Mouse (Mus musculus) heart, embryonic 13.5 days (tissue): ENCODE measurements around the gene Ankrd50. TPM values are rescaled to one million over a fixed set of nuclear protein-coding genes. Genes with fewer than 3 reads are reported as not detected.

Experiments used
- ATAC-seq: fragments of 200-750 bp; cut with Nextera tagmentation; 2 replicates; pipeline ENCODE4 v1.8.0; 2017; ENCODE audit warnings: moderate TSS enrichment; ENCODE audit not compliant: insufficient number of reproducible peaks, low FRiP score, low TSS enrichment; ENCODE audit errors: extremely low read depth
- H3K27ac ChIP-seq: fragments of 300-500 bp; sonication (generic); replicated peaks from 2 replicates; pipeline ENCODE4 v1.5.1; 2015; ENCODE audit warnings: moderate library complexity, mild to moderate bottlenecking, inconsistent platforms
- H3K27me3 ChIP-seq: fragments of 300-500 bp; sonication (generic); replicated peaks from 2 replicates; pipeline ENCODE4 v1.6.1; 2015; ENCODE audit warnings: mild to moderate bottlenecking, inconsistent platforms
- H3K36me3 ChIP-seq: fragments of 300-500 bp; sonication (generic); 2 replicates; pipeline ENCODE4 v1.6.1; 2015; ENCODE audit warnings: mild to moderate bottlenecking, inconsistent platforms
- H3K4me1 ChIP-seq: fragments of 300-500 bp; sonication (generic); 2 replicates; pipeline ENCODE4 v1.6.1; 2015; ENCODE audit warnings: inconsistent platforms
- H3K4me2 ChIP-seq: fragments of 300-500 bp; sonication (generic); 2 replicates; pipeline ENCODE4 v1.6.1; 2015; ENCODE audit warnings: inconsistent platforms, mild to moderate bottlenecking, moderate library complexity
- H3K4me3 ChIP-seq: fragments of 300-500 bp; sonication (generic); 2 replicates; pipeline ENCODE4 v1.5.1; 2015; ENCODE audit warnings: moderate library complexity, mild to moderate bottlenecking, inconsistent platforms
- H3K9ac ChIP-seq: fragments of 300-500 bp; sonication (generic); 2 replicates; pipeline ENCODE4 v1.6.1; 2015; ENCODE audit warnings: inconsistent platforms, mild to moderate bottlenecking, moderate library complexity
- H3K9me3 ChIP-seq: fragments of 300-500 bp; sonication (generic); 2 replicates; pipeline ENCODE4 v1.6.1; 2016; ENCODE audit warnings: inconsistent platforms
- WGBS: fragments of 180-500 bp; shearing (Covaris S2); methylation state at CpG from one replicate; pipeline ENCODE4 v1.1.7; 2015; ENCODE audit warnings: mixed read lengths; 5-methylcytosine and 5-hydroxymethylcytosine counted together
- polyA plus RNA-seq: library from polyadenylated mRNA; unstranded; fragments of >200 nt; fragmentation: Nextera tagmentation; extraction: Ambion mirVana; gene quantifications from 2 replicates; pipeline ENCODE4 v1.2.1, GENCODE M21; 2015

Gene Ankrd50
- polyA plus RNA-seq, 1 experiment from 2014 or later: 14.0 TPM

- Histone ChIP-seq H3K4me1 (peaks cover 10% of the 10 kb centered on the region), H3K36me3 (no peaks in the 10 kb centered on the region), H3K27ac (no peak overlapping the region), H3K9ac (no peak overlapping the region), H3K27me3 (no peaks in the 10 kb centered on the region), H3K4me3 (no peak overlapping the region), H3K9me3 (no peaks in the 10 kb centered on the region), H3K4me2 (no peak overlapping the region)
- ATAC-seq: no peak
- WGBS: 94% methylated on average over 2 of the region's 2 CpGs
These were observed 50.2 kb downstream of the Ankrd50 start for GRCm38 (mm10) chr3:38434486-38434885.

GRCm38 (mm10) chr3:38433495-38434464 lies 50.9 kb downstream of the Ankrd50 start:
- Histone ChIP-seq H3K36me3 (no peaks in the 10 kb centered on the region), H3K4me2 (no peak overlapping the region), H3K4me3 (no peak overlapping the region), H3K9me3 (no peaks in the 10 kb centered on the region), H3K27me3 (no peaks in the 10 kb centered on the region), H3K27ac (no peak overlapping the region), H3K9ac (no peak overlapping the region), H3K4me1 (peaks cover 10% of the 10 kb centered on the region)
- 18% methylated on average over 11 of the region's 11 CpGs for WGBS
- no peak for ATAC-seq

GRCm38 (mm10) chr3:38431461-38431860 lies 53.2 kb downstream of the Ankrd50 start:
- Histone ChIP-seq H3K4me3 (no peak overlapping the region), H3K4me2 (no peak overlapping the region), H3K36me3 (no peaks in the 10 kb centered on the region), H3K27me3 (no peaks in the 10 kb centered on the region), H3K9ac (no peak overlapping the region), H3K4me1 (peaks cover 15% of the 10 kb centered on the region), H3K9me3 (no peaks in the 10 kb centered on the region), H3K27ac (no peak overlapping the region)
- ATAC-seq: no peak
- 75% methylated on average over 5 of the region's 5 CpGs for WGBS

- no peak for ATAC-seq
- 67% methylated on average over 6 of the region's 6 CpGs for WGBS
- no peak overlapping the region for H3K4me3 ChIP-seq
These were observed 53.6 kb downstream of the Ankrd50 start for GRCm38 (mm10) chr3:38431042-38431441.

GRCm38 (mm10) chr3:38427200-38427599 lies 57.4 kb downstream of the Ankrd50 start:
- H3K9me3 ChIP-seq: no peaks in the 10 kb centered on the region

More at GRCm38 (mm10) chr3:38431042-38431441, 53.6 kb downstream of the Ankrd50 start:
- H3K9me3 ChIP-seq: no peaks in the 10 kb centered on the region
- H3K4me2 ChIP-seq: no peak overlapping the region
- H3K36me3 ChIP-seq: no peaks in the 10 kb centered on the region
- no peak overlapping the region for H3K27ac ChIP-seq
- peaks cover 15% of the 10 kb centered on the region for H3K4me1 ChIP-seq
- H3K27me3 ChIP-seq: no peaks in the 10 kb centered on the region
- H3K9ac ChIP-seq: no peak overlapping the region

GRCm38 (mm10) chr3:38423966-38424365 lies 60.7 kb downstream of the Ankrd50 start:
- ATAC-seq: no peak
- WGBS: 40% methylated on average over 4 of the region's 4 CpGs
- H3K9me3 ChIP-seq: 0 out of 2 replicates have a peak, but pooled peaks cover 3% of the 10 kb centered on the region
- no peak overlapping the region for H3K9ac ChIP-seq
- no peaks in the 10 kb centered on the region for H3K27me3 ChIP-seq
- peaks cover 11% of the 10 kb centered on the region for H3K4me1 ChIP-seq
- no peak overlapping the region for H3K4me3 ChIP-seq
- H3K4me2 ChIP-seq: no peak overlapping the region
- no peaks in the 10 kb centered on the region for H3K36me3 ChIP-seq
- H3K27ac ChIP-seq: no peak overlapping the region

More at GRCm38 (mm10) chr3:38427200-38427599, 57.4 kb downstream of the Ankrd50 start:
- H3K4me3 ChIP-seq: no peak overlapping the region
- WGBS: 37% methylated on average over 1 of the region's 1 CpGs
- no peak for ATAC-seq
- H3K36me3 ChIP-seq: no peaks in the 10 kb centered on the region
- H3K4me2 ChIP-seq: no peak overlapping the region
- H3K4me1 ChIP-seq: peaks cover 11% of the 10 kb centered on the region
- no peaks in the 10 kb centered on the region for H3K27me3 ChIP-seq
- H3K9ac ChIP-seq: no peak overlapping the region
- H3K27ac ChIP-seq: no peak overlapping the region

GRCm38 (mm10) chr3:38419896-38420295 lies 64.7 kb downstream of the Ankrd50 start:
- no peak overlapping the region for H3K9ac ChIP-seq
- H3K27ac ChIP-seq: no peak overlapping the region
- H3K4me2 ChIP-seq: no peak overlapping the region
- 81% methylated on average over 3 of the region's 3 CpGs for WGBS
- H3K36me3 ChIP-seq: no peaks in the 10 kb centered on the region
- peaks cover 10% of the 10 kb centered on the region; the same call in 1 of the 2 replicates for H3K4me1 ChIP-seq
- H3K27me3 ChIP-seq: no peaks in the 10 kb centered on the region
- 0 out of 2 replicates have a peak, but pooled peaks cover 3% of the 10 kb centered on the region for H3K9me3 ChIP-seq
- H3K4me3 ChIP-seq: no peak overlapping the region
- no peak for ATAC-seq

- no peak overlapping the region for H3K27ac ChIP-seq
- H3K4me3 ChIP-seq: no peak overlapping the region
- H3K9me3 ChIP-seq: no peaks in the 10 kb centered on the region
- H3K9ac ChIP-seq: no peak overlapping the region
- WGBS: 51% methylated on average over 3 of the region's 3 CpGs
- no peak overlapping the region for H3K4me2 ChIP-seq
- H3K27me3 ChIP-seq: no peaks in the 10 kb centered on the region
- H3K36me3 ChIP-seq: no peaks in the 10 kb centered on the region
- no peak for ATAC-seq
- H3K4me1 ChIP-seq: peaks cover 4% of the 10 kb centered on the region; the same call in 1 of the 2 replicates
These were observed 69.2 kb downstream of the Ankrd50 start for GRCm38 (mm10) chr3:38415292-38415930.
